Mouse (Mus musculus) small intestine, adult 2 months (tissue): ENCODE results near the gene Atp13a3.

Source experiments
- CTCF ChIP-seq: fragments of 200-500 bp; IDR thresholded peaks from 2 replicates; pipeline ENCODE4 v1.5.1; 2012; ENCODE audit warnings: low read depth, mild to moderate bottlenecking, control low read depth, inconsistent platforms, low read length, moderate library complexity, mixed read lengths; ENCODE audit not compliant: insufficient replicate concordance, insufficient read length; ENCODE audit errors: extremely low read depth
- POLR2A ChIP-seq: fragments of 200-500 bp; IDR thresholded peaks from 2 replicates; pipeline ENCODE4 v1.6.1; 2012; ENCODE audit warnings: low read depth, mild to moderate bottlenecking, control low read depth, inconsistent platforms, low read length, moderate library complexity

- TF ChIP-seq POLR2A (no peak), CTCF (no peak)
Observed at GRCm38 (mm10) chr16:30362528-30362927, 43.2 kb downstream of the Atp13a3 start.
